Mouse (Mus musculus) midbrain, embryonic 11.5 days (tissue): ENCODE results near the gene Sugp2. TPM values are rescaled to one million over a fixed set of nuclear protein-coding genes. Genes with fewer than 3 reads are reported as not detected.
A peak's percentile ranks its signal among the peaks of the same experiment; 100 is the strongest.
"Not testable (repeated sequence)": the region's sequence is repeated elsewhere in the genome, so short reads cannot be mapped to it uniquely, and the experiment has no call there.

Experiments used
- ATAC-seq: fragments of 200-750 bp; cut with Nextera tagmentation; 2 replicates; pipeline ENCODE4 v1.8.0; 2017; ENCODE audit warnings: moderate TSS enrichment, moderate library complexity; ENCODE audit not compliant: low FRiP score
- DNase-seq: peaks from one replicate; pipeline ENCODE4 v3.0.0; 2015; ENCODE audit warnings: low spot score; ENCODE audit errors: missing footprints
- H3K27ac ChIP-seq: fragments of 300-500 bp; sonication (generic); 2 replicates; pipeline ENCODE4 v1.5.1; 2014; ENCODE audit warnings: low read depth, low read length
- H3K27me3 ChIP-seq: fragments of 300-500 bp; sonication (generic); 2 replicates; pipeline ENCODE4 v1.6.1; 2014; ENCODE audit warnings: mild to moderate bottlenecking, low read length, moderate library complexity, mixed read lengths; ENCODE audit not compliant: control insufficient read depth, insufficient read depth
- H3K36me3 ChIP-seq: fragments of 300-500 bp; sonication (generic); 2 replicates; pipeline ENCODE4 v1.6.1; 2014; ENCODE audit warnings: mild to moderate bottlenecking, low read length, moderate library complexity, mixed read lengths; ENCODE audit not compliant: control insufficient read depth, insufficient read depth
- H3K4me1 ChIP-seq: fragments of 300-500 bp; sonication (generic); 2 replicates; pipeline ENCODE4 v1.6.1; 2014; ENCODE audit warnings: low read length; ENCODE audit not compliant: control insufficient read depth, insufficient read depth
- H3K4me2 ChIP-seq: fragments of 300-500 bp; sonication (generic); 2 replicates; pipeline ENCODE4 v1.6.1; 2014; ENCODE audit warnings: mild to moderate bottlenecking, moderate library complexity
- H3K4me3 ChIP-seq: fragments of 300-500 bp; sonication (generic); 2 replicates; pipeline ENCODE4 v1.5.1; 2014; ENCODE audit warnings: low read depth, low read length
- H3K9ac ChIP-seq: fragments of 300-500 bp; sonication (generic); 2 replicates; pipeline ENCODE4 v1.6.1; 2014; ENCODE audit warnings: low read length
- H3K9me3 ChIP-seq: fragments of 300-500 bp; sonication (generic); 2 replicates; pipeline ENCODE4 v1.6.1; 2016; ENCODE audit warnings: low read length; ENCODE audit not compliant: control insufficient read depth
- WGBS: fragments of 180-500 bp; shearing (Covaris S2); extraction: QIAGEN DNeasy Blood & Tissue Kit; methylation state at CpG from one replicate; pipeline ENCODE4 v1.1.7; 2014; 5-methylcytosine and 5-hydroxymethylcytosine counted together
- polyA plus RNA-seq: library from polyadenylated mRNA; unstranded; fragments of >200 nt; fragmentation: Nextera tagmentation; extraction: Ambion mirVana; gene quantifications from 2 replicates; pipeline ENCODE4 v1.2.1, GENCODE M21; 2014

Gene Sugp2
- polyA plus RNA-seq, 1 experiment from 2014 or later: 42.4 TPM

GRCm38 (mm10) chr8:70204757-70205156, 29.3 kb upstream of the Sugp2 start:
- no peak for ATAC-seq
- Histone ChIP-seq H3K4me3 (no peak overlapping the region), H3K27me3 (no peaks in the 10 kb centered on the region), H3K9ac (no peak overlapping the region), H3K9me3 (no peaks in the 10 kb centered on the region), H3K27ac (no peak overlapping the region), H3K4me2 (no peak overlapping the region), H3K4me1 (no peaks in the 10 kb centered on the region), H3K36me3 (no peaks in the 10 kb centered on the region)
- 70% methylated on average over 1 of the region's 1 CpGs for WGBS
- DNase-seq: no peak

- WGBS: 32% methylated on average over 1 of the region's 1 CpGs
- Histone ChIP-seq H3K36me3 (no peaks in the 10 kb centered on the region), H3K4me1 (no peaks in the 10 kb centered on the region; the same call in 1 of the 2 replicates), H3K27ac (no peak overlapping the region), H3K9ac (no peak overlapping the region), H3K27me3 (peaks cover 8% of the 10 kb centered on the region), H3K4me2 (no peak overlapping the region), H3K9me3 (no peaks in the 10 kb centered on the region), H3K4me3 (no peak overlapping the region)
- ATAC-seq: no peak
- no peak for DNase-seq
Observed at GRCm38 (mm10) chr8:70208130-70208529, 25.9 kb upstream of the Sugp2 start.

- 29% methylated on average over 8 of the region's 8 CpGs for WGBS
- ATAC-seq (no peak), DNase-seq (no peak)
- Histone ChIP-seq H3K27ac (no peak overlapping the region), H3K36me3 (no peaks in the 10 kb centered on the region), H3K27me3 (peaks cover 8% of the 10 kb centered on the region), H3K9me3 (no peaks in the 10 kb centered on the region), H3K9ac (no peak overlapping the region), H3K4me2 (no peak overlapping the region), H3K4me3 (no peak overlapping the region), H3K4me1 (no peaks in the 10 kb centered on the region; the same call in 1 of the 2 replicates)
Observed at GRCm38 (mm10) chr8:70210538-70210937, 23.5 kb upstream of the Sugp2 start.

GRCm38 (mm10) chr8:70211275-70211674, 22.8 kb upstream of the Sugp2 start:
- no peaks in the 10 kb centered on the region for H3K9me3 ChIP-seq
- H3K4me2 ChIP-seq: peak overlapping the region; percentile 97
- 81% methylated on average over 1 of the region's 1 CpGs for WGBS
- DNase-seq (no peak), ATAC-seq (no peak)
- H3K27ac ChIP-seq: no peak overlapping the region
- no peaks in the 10 kb centered on the region for H3K36me3 ChIP-seq
- no peak overlapping the region; the same call in 1 of the 2 replicates for H3K9ac ChIP-seq
- H3K4me3 ChIP-seq: peak overlapping the region; percentile 55
- H3K4me1 ChIP-seq: no peaks in the 10 kb centered on the region; the same call in 1 of the 2 replicates
- H3K27me3 ChIP-seq: peaks cover 8% of the 10 kb centered on the region

- peak overlapping the region; percentile 55 for H3K4me3 ChIP-seq
- H3K27ac ChIP-seq: no peak overlapping the region
- H3K27me3 ChIP-seq: peaks cover 8% of the 10 kb centered on the region
- ATAC-seq (no peak), DNase-seq (no peak)
- H3K4me2 ChIP-seq: peak overlapping the region; percentile 97
- H3K9ac ChIP-seq: peak overlapping the region; percentile 59
- H3K36me3 ChIP-seq: no peaks in the 10 kb centered on the region
- H3K9me3 ChIP-seq: no peaks in the 10 kb centered on the region
- WGBS: 2% methylated on average over 31 of the region's 31 CpGs
- no peaks in the 10 kb centered on the region; the same call in 1 of the 2 replicates for H3K4me1 ChIP-seq
Observed at GRCm38 (mm10) chr8:70211726-70212111, 22.3 kb upstream of the Sugp2 start.

- Histone ChIP-seq H3K9ac (peak within 1 kb of the TSS; percentile 59), H3K4me2 (peak within 1 kb of the TSS; percentile 97), H3K4me1 (no peaks in the 10 kb centered on the region; the same call in 1 of the 2 replicates), H3K27ac (no peak within 1 kb of the TSS; the same call in 1 of the 2 replicates), H3K27me3 (peaks cover 8% of the 10 kb centered on the region), H3K36me3 (no peaks in the 10 kb centered on the region), H3K9me3 (no peaks in the 10 kb centered on the region), H3K4me3 (peak within 1 kb of the TSS; percentile 55)
- ATAC-seq (peak; percentile 99), DNase-seq (peak; percentile 99)
- WGBS: under 1% methylated on average over 66 of the region's 66 CpGs
Observed at GRCm38 (mm10) chr8:70212112-70213055, 21.6 kb upstream of the Sugp2 start, which contains the start of gene Slc25a42. Slc25a42 (minus strand) TSS chr8:70212305.

GRCm38 (mm10) chr8:70214411-70214810, 19.6 kb upstream of the Sugp2 start:
- DNase-seq (no peak), ATAC-seq (no peak)
- H3K4me2 ChIP-seq: no peak overlapping the region
- no peaks in the 10 kb centered on the region for H3K36me3 ChIP-seq
- no peak overlapping the region for H3K27ac ChIP-seq
- no peaks in the 10 kb centered on the region for H3K9me3 ChIP-seq
- H3K4me1 ChIP-seq: no peaks in the 10 kb centered on the region; the same call in 1 of the 2 replicates
- no peak overlapping the region for H3K4me3 ChIP-seq
- WGBS: 73% methylated on average over 3 of the region's 3 CpGs
- no peak overlapping the region for H3K9ac ChIP-seq
- H3K27me3 ChIP-seq: peaks cover 8% of the 10 kb centered on the region

- H3K27me3 ChIP-seq: peaks cover 8% of the 10 kb centered on the region
- no peak overlapping the region for H3K4me2 ChIP-seq
- no peak overlapping the region for H3K9ac ChIP-seq
- no peak overlapping the region for H3K4me3 ChIP-seq
- 75% methylated on average over 5 of the region's 5 CpGs for WGBS
- no peaks in the 10 kb centered on the region for H3K36me3 ChIP-seq
- H3K4me1 ChIP-seq: no peaks in the 10 kb centered on the region; the same call in 1 of the 2 replicates
- ATAC-seq (no peak), DNase-seq (no peak)
- no peak overlapping the region for H3K27ac ChIP-seq
- no peaks in the 10 kb centered on the region for H3K9me3 ChIP-seq
Observed at GRCm38 (mm10) chr8:70215092-70215491, 18.9 kb upstream of the Sugp2 start.

GRCm38 (mm10) chr8:70216161-70216560, 17.9 kb upstream of the Sugp2 start:
- WGBS: 74% methylated on average over 3 of the region's 3 CpGs
- H3K36me3 ChIP-seq, H3K27me3 ChIP-seq, H3K9ac ChIP-seq, H3K27ac ChIP-seq, H3K4me3 ChIP-seq, H3K4me2 ChIP-seq, DNase-seq, ATAC-seq, H3K9me3 ChIP-seq, H3K4me1 ChIP-seq: not testable (repeated sequence)
